Mouse (Mus musculus) embryonic fibroblast, embryonic 13.5 days (primary cell): Measurements from ENCODE around the gene Gadd45gip1. TPM values are rescaled to one million over a fixed set of nuclear protein-coding genes. Genes with fewer than 3 reads are reported as not detected.

Source experiments
- H3K27ac ChIP-seq: 2 replicates; pipeline ENCODE4 v1.5.1; 2012; ENCODE audit warnings: low read length, control low read depth, inconsistent platforms; ENCODE audit not compliant: insufficient read depth
- H3K4me1 ChIP-seq: 2 replicates; pipeline ENCODE4 v1.6.1; 2011; ENCODE audit warnings: low read length; ENCODE audit not compliant: control insufficient read depth, insufficient read depth
- H3K4me3 ChIP-seq: 2 replicates; pipeline ENCODE4 v1.5.1; 2011; ENCODE audit warnings: mild to moderate bottlenecking, control low read depth, low read length; ENCODE audit not compliant: insufficient read depth
- CTCF ChIP-seq: IDR thresholded peaks from 2 replicates; pipeline ENCODE4 v1.5.1; 2011; ENCODE audit warnings: mild to moderate bottlenecking, control low read depth, low read length, moderate library complexity, borderline replicate concordance; ENCODE audit not compliant: insufficient read depth
- POLR2A ChIP-seq: IDR thresholded peaks from 2 replicates; pipeline ENCODE4 v1.6.1; 2011; ENCODE audit warnings: low read depth, mild to moderate bottlenecking, control low read depth, low read length, moderate library complexity
- polyA plus RNA-seq: library from polyadenylated mRNA; stranded (reverse); fragments of >200 nt; gene quantifications from 2 replicates; pipeline ENCODE4 v1.2.4, GENCODE M21; 2011; ENCODE audit warnings: low read depth; ENCODE audit not compliant: missing spikeins, insufficient read length

The Gadd45gip1 gene
- polyA plus RNA-seq, 1 experiment = 12.6 TPM

DNA sequence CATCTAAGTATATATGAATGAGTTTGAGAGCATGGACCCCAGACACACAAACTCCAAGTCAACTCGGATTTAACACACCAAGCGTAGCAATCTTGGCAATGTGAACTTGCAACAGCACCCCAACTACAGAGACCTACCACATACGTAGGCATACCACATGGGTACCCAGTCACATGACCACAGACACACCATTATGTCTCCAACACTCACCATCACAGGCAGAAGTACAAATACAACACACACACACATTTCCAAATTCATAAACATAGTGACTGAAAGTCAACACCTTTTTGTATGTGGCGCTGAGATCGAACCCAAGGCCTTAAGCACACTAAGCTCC is 21.4 kb upstream of the Gadd45gip1 start:
- no peak overlapping the region for H3K4me3 ChIP-seq
- H3K27ac ChIP-seq = no peak overlapping the region
- no peaks in the 10 kb centered on the region for H3K4me1 ChIP-seq
- TF ChIP-seq CTCF = no peak
- TF ChIP-seq POLR2A = no peak

GRCm38 (mm10) chr8:84810896-84811295 is 20.4 kb upstream of the Gadd45gip1 start:
- Histone ChIP-seq H3K27ac (no peak overlapping the region), H3K4me3 (peak overlapping the region; percentile 26; the same call in 1 of the 2 replicates), H3K4me1 (no peaks in the 10 kb centered on the region)
- TF ChIP-seq CTCF (peak; percentile 49), POLR2A (no peak)

DNA sequence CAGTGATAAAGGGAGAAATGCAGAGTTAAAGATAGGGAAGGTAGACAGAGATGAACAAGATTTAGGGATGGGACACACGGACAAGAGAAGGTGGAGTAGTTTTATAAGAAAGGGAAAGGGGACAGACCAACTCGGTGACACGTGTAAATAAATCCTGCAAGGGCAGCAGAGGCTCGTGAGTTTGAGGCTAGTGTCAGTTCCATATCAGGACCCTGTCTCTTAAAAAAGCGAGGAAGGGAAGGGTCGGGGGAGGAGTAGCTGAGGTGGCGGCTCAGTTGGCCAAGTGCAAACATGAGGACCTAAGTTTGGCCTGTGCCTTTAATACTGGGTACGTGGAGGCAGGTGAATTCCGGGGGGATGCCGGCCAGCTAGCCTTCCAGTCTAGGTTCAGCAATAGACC is 20.0 kb upstream of the Gadd45gip1 start:
- Histone ChIP-seq H3K4me1 (no peaks in the 10 kb centered on the region), H3K4me3 (peak overlapping the region; percentile 26; the same call in 1 of the 2 replicates), H3K27ac (no peak overlapping the region)
- TF ChIP-seq CTCF (no peak), POLR2A (no peak)

- no peak overlapping the region for H3K27ac ChIP-seq
- TF ChIP-seq POLR2A = no peak
- TF ChIP-seq CTCF = no peak
- H3K4me1 ChIP-seq = no peaks in the 10 kb centered on the region
- H3K4me3 ChIP-seq = no peak overlapping the region
These were observed 18.3 kb upstream of the Gadd45gip1 start for GRCm38 (mm10) chr8:84813059-84813458.

DNA sequence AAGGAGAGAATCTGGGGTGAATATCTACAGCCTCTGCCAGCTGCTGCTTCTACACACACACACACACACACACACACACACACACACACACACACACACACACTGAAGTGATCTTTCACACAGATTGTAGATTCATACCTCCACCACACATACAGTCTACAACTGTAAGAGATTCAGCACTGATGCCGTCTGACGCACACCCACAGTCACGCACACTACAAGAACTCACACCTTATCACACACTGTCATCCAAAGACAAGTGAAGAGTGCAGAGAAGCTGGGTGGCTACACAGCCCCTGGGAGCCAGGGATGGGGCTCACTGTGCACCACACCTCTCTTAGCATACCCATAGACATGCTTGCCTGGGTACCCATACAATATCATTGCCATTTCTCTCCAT is 17.5 kb upstream of the Gadd45gip1 start:
- Histone ChIP-seq H3K27ac (no peak overlapping the region), H3K4me1 (no peaks in the 10 kb centered on the region), H3K4me3 (no peak overlapping the region)
- no peak for TF ChIP-seq CTCF
- TF ChIP-seq POLR2A = no peak

DNA sequence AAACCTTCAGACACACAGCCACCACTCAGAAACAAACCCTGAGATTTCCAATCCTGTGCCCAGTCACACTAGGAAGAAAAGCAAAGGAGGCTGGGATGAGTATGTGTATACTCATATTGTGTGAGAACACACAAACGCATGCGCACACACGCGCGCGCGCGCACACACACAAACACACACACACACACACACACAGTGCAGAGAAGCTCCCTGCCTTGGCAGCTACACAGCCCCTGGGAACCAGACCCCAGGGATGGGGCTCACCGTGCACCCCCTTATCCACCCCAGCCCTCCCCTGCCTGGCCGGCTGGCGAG is 17.1 kb upstream of the Gadd45gip1 start:
- TF ChIP-seq POLR2A (no peak), CTCF (no peak)
- Histone ChIP-seq H3K4me1 (no peaks in the 10 kb centered on the region), H3K27ac (no peak overlapping the region), H3K4me3 (no peak overlapping the region)

DNA sequence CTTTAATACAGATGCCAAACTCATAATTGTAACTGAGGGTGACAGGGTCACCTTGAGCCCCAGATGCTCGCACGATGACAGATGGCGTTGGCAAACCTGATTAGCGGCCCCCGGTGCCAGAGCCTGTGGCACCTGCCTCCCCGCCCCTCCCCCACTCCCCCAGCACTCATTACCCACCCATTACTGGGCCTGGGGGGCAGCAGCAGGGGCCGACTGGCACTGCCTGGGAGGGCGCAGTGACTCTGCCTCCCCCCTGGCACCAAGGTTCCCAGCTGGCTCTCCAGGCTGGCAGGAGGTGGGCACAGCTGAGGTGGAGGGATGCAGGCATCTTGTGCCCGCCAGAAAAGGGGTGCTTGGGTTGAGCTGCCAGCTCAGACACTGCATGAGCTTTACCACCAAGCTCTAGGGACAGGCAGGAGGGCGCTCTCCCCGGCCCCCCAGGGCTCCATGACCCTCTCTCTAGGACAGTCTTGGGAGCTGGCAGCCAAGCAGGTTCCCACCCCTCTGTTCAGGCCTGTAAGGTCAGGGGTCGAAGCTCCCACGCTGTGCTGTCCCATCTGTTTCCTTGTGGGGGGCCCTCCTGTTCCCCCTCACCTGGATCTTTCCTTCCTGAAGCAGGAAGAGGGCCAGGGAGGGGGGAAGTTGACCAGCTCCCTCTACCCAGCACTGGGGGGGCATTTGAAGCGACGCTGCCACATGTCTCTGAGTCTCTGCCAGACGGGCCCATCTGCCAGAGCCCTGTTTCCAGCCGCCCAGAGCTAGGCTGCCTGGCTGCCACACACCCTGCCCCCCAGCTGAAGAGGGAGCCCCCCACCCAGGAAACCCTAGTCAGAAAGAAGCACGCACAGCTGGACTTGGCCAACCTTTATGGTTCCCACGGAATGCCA is 16.5 kb upstream of the Gadd45gip1 start:
- TF ChIP-seq POLR2A (no peak), CTCF (no peak)
- Histone ChIP-seq H3K4me1 (no peaks in the 10 kb centered on the region), H3K4me3 (no peak overlapping the region), H3K27ac (no peak overlapping the region)

GRCm38 (mm10) chr8:84815547-84815946 is 15.8 kb upstream of the Gadd45gip1 start:
- TF ChIP-seq CTCF = peak; percentile 88
- TF ChIP-seq POLR2A = no peak
- no peak overlapping the region for H3K4me3 ChIP-seq
- H3K4me1 ChIP-seq = no peaks in the 10 kb centered on the region
- H3K27ac ChIP-seq = no peak overlapping the region

GRCm38 (mm10) chr8:84816117-84816516 is 15.2 kb upstream of the Gadd45gip1 start:
- no peak overlapping the region for H3K4me3 ChIP-seq
- no peaks in the 10 kb centered on the region for H3K4me1 ChIP-seq
- TF ChIP-seq CTCF (no peak), POLR2A (no peak)
- no peak overlapping the region for H3K27ac ChIP-seq

DNA sequence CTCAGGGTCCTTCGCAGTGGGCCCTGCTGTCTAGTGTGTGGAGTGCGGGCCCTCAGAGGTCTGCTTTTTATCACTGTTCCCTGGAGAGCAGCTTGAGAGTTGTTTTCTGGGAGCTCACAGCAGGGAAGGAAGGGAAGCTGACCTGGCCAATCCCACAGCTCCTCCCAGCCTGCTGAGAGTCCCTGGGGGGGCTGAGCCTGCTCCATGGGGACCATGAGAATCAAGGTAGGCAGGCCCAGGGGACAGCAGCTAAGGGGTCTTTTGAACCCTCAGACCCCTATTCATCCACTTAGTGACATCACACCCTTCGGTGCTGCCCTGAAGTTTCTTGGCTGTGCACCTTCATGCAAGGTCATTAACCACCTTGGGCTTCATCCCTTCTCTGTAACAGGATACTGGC is 8.6 kb upstream of the Gadd45gip1 start, which contains the start of gene Dand5:
Gene Dand5, minus strand, starts transcription at position 101 of the 400 bp plus-strand sequence.
- Histone ChIP-seq H3K4me1 (no peaks in the 10 kb centered on the region), H3K4me3 (no peak within 1 kb of the TSS), H3K27ac (no peak within 1 kb of the TSS)
- no peak for TF ChIP-seq CTCF
- no peak for TF ChIP-seq POLR2A
